Mouse (Mus musculus) bone marrow macrophage, adult 2 months (primary cell): ENCODE measurements at regions not wholly inside any gene's neighbourhood (a gene's known extent, or its start where the extent isn't known, plus 50 kb on each side); places are given as distances from the start of the nearest gene placed in this dataset.

Experiments used
- CTCF ChIP-seq: IDR thresholded peaks from 2 replicates; pipeline ENCODE4 v1.5.1; 2012; ENCODE audit warnings: low read depth, mild to moderate bottlenecking, low read length, moderate library complexity
- POLR2A ChIP-seq: IDR thresholded peaks from 2 replicates; pipeline ENCODE4 v1.6.1; 2012; ENCODE audit warnings: mild to moderate bottlenecking, low read depth, low read length, borderline replicate concordance

DNA sequence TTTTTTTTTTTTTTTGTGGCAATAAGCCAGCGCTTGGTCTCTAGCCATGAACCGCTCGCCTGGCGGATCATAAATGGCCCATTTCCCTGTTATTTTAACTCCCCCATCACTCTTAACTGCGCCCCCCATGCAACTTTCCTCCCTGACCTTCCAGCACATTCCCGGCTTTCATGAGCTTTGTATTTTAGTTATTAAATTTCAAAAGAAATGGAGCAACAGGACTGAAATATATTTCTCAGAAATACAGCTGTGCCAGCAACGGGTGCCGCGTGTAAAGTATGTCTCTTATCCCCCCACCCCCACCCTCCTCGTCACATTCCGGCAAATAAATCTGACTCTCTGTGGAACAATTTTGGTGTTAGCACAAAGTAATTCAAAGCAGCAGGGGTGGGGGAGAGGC is 83.2 kb upstream of the Tas2r119 start:
- TF ChIP-seq CTCF: no peak
- no peak for TF ChIP-seq POLR2A
